ENCODE assay signal across 22 mouse cellular contexts in the genomic region with DNA sequence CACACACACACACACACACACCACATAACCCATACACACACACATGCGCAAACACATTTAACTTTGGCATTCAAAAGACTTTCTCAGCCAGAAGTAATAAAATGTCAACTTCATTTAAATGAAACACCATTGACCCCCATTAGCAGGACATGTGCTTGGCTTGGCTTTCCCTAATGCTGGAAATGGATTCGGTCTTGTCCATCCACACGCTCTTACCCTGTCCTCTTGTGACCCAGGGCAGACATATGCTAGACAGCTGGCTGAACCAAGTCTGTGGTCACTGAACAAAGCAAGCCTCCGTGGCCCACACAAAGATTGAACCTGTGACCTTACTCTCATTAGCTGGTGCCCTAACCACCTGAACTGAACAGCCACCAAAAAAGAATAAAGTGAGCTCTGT. TPM values are rescaled to one million over a fixed set of nuclear protein-coding genes. Genes with fewer than 3 reads are reported as not detected.
A peak's percentile ranks its signal among the peaks of the same experiment; 100 is the strongest.
DNase-seq lines count a peak whose midpoint lies in the region; ATAC-seq lines count a peak whose summit lies in the region.
"Had no signal": no experiment of that assay in that cellular context is flagged by ENCODE, and none has a peak within 500 bp of the region (broad histone marks: within the 10 kb centered on the region; RNA-seq: fewer than 3 reads in every experiment).

No protein-coding gene starts in this region.

- peak; percentile 70 for DNase-seq in Muller cell, postnatal 12 days (ENCODE audit: inconsistent ontology term)
- peak; percentile 4 for DNase-seq in embryo, embryonic 9.5 days (ENCODE audit: extremely low spot score)
- DNase-seq in forelimb bud, embryonic 11.5 days (ENCODE audit: low read depth, low spot score): peak; percentile 52
- peak; percentile 96 for DNase-seq in retina, postnatal 1 day
- no peak for DNase-seq in heart, adult 9 months (ENCODE audit: low spot score in 2 of 2)
- no peak for DNase-seq in spleen, adult 18-20 months
- DNase-seq: adrenal gland, postnatal 10 days; B cell, adult 2 months; cerebellum, adult 11-12 months; cerebellum, adult 9-11 months; gastrocnemius, postnatal 25 days; heart, postnatal 4 days had no signal

- no peak overlapping the region for H3K4me2 ChIP-seq in liver, embryonic 12.5 days
- H3K4me2 ChIP-seq: forebrain, embryonic 12.5 days; heart, embryonic 13.5 days; hindbrain, embryonic 12.5 days had no signal

- no peaks in the 10 kb centered on the region for H3K36me3 ChIP-seq in liver, embryonic 12.5 days
- H3K36me3 ChIP-seq: forebrain, embryonic 12.5 days; G1E; heart, embryonic 13.5 days; hindbrain, embryonic 12.5 days had no signal

- no peak for ATAC-seq in liver, embryonic 12.5 days
- ATAC-seq: CD4-positive, CD25-positive, alpha-beta regulatory T cell, adult 4 months; forebrain, embryonic 16.5 days; hindbrain, embryonic 16.5 days; inflammation-experienced regulatory T-cells, adult 6 months; intestine, postnatal 0 days had no signal

- no peak overlapping the region for H3K27ac ChIP-seq in liver, embryonic 12.5 days
- H3K27ac ChIP-seq: forebrain, embryonic 12.5 days; heart, embryonic 13.5 days; hindbrain, embryonic 12.5 days had no signal

- WGBS in liver, embryonic 12.5 days (ENCODE audit: insufficient replicate concordance): 73% methylated on average over 4 of the region's 4 CpGs

- H3K4me3 ChIP-seq in liver, embryonic 12.5 days: no peak overlapping the region
- H3K4me3 ChIP-seq: forebrain, embryonic 12.5 days; heart, embryonic 13.5 days; hindbrain, embryonic 12.5 days had no signal

- no peak overlapping the region for H3K9ac ChIP-seq in liver, embryonic 12.5 days
- H3K9ac ChIP-seq: forebrain, embryonic 12.5 days; heart, embryonic 13.5 days; hindbrain, embryonic 12.5 days had no signal

- H3K4me1 ChIP-seq in liver, embryonic 12.5 days: no peaks in the 10 kb centered on the region
- H3K4me1 ChIP-seq: forebrain, embryonic 12.5 days; heart, embryonic 13.5 days; hindbrain, embryonic 12.5 days had no signal

- no peaks in the 10 kb centered on the region for H3K9me3 ChIP-seq in liver, embryonic 12.5 days (replicated peaks)
- H3K9me3 ChIP-seq: forebrain, embryonic 12.5 days; G1E; heart, embryonic 13.5 days; hindbrain, embryonic 12.5 days had no signal

- H3K27me3 ChIP-seq in liver, embryonic 12.5 days (replicated peaks): no peaks in the 10 kb centered on the region
- H3K27me3 ChIP-seq: forebrain, embryonic 12.5 days; heart, embryonic 13.5 days; hindbrain, embryonic 12.5 days had no signal

RNA-seq across cellular contexts. Expression of a gene that starts 27.3 kb away (rescaled TPM):
- polyA plus RNA-seq in liver, embryonic 12.5 days (2016; fragmentation: Nextera tagmentation; extraction: Ambion mirVana): 2.5 and 2.6 TPM in 2 replicates
- polyA plus RNA-seq: CD4-positive, CD25-positive, alpha-beta regulatory T cell, adult 4 months; forebrain, embryonic 12.5 days; forebrain, embryonic 16.5 days; G1E; hindbrain, embryonic 12.5 days; hindbrain, embryonic 16.5 days; inflammation-experienced regulatory T-cells, adult 6 months had no signal

Comparison
In these comparisons a context has a peak if more than half of its experiments do, and no peak if none do; other contexts are left out.
1. DNase-seq: peak in Muller cell, postnatal 12 days (single experiment), embryo, embryonic 9.5 days (single experiment), forelimb bud, embryonic 11.5 days (single experiment) and retina, postnatal 1 day (single experiment); none in heart, adult 9 months (0 of 2) and spleen, adult 18-20 months (0 of 2).